Mouse (Mus musculus): ENCODE results near the gene Efhd1.

The Efhd1 gene

DNA sequence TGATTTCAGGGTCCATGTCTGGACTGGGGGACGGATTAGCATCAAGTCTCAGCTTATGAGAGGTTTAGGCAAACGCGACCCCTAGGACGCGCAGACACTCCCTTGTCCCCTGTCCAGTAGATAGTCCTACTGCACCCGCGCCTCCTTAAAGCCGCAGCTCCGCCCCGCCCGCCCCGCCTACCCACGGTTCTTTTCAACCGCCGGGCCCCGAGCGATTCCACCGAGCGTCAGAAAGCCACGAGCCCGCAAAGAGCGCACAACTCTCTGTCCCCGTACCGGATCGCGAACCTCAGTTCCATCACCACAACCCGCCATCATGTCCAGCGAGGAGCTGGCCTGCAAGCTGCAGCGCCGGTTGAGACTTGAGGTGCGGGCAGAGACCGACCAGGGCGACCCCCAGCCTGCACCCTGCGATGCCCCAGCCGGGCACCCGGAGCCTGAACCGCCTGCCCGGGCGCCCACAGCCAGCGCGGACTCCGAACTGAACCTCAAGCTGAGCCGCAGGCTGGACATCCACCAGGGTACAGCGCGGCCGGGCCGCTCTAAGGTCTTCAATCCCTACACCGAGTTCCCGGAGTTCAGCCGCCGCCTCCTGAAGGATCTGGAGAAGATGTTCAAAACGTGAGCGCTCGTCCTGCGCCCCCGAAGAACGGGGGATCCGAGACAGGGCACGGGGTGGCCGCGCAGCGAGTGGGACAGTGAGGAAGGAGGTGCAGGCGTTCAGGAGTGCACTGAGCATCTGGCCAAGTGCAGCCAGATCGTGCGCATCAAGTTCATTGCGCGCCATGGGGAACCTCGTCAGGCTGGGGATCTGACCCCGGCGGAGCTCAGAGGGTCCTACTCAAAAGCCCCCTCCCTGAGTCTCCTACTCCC lies at the start of gene Efhd1:
Gene Efhd1 (plus strand): TSS at position 230 of the 873 bp plus-strand sequence.
- peak; percentile 22 to 30 for DNase-seq

DNA sequence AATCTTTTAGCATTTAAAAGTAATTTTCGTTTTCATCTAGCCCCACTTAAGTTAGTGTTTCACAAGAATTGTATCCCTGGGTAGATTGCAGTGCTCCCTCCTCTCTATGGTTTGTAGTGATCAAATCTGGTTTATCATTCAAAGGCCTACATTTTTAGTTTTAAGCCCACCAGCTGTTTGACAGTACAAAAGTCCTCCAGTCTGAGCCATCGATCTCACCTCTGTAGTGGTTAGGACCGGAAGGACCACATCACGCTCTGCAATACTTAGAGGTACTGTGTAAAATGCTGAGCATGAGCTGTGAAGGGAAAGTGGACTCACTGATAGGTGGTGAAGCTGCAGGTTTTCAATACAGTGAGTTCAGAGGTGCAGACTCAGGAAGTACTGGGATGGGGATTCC lies 49.4 kb upstream of the Efhd1 start:
- no peak for DNase-seq

DNA sequence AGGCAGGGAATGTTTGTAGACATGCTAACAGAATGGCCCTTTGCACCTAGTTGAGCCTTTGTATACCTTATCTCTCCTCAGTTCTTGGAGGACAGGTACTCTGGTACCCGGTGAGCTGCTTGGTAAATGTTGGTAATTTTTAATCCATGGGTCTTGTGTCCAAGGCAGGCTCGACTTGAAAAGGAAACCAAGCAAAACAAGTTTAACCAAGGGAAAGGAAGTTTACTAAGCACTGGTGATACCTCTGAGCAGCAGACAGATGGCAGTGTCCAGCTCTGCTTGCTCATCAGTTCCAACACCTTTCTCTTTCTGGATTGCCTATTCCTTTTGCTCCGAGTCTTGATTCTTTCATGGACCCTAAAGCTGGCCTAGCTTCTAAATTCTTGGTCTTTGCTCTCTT lies 46.2 kb upstream of the Efhd1 start:
- DNase-seq, result peak in 1 of 2 experiments; percentile 10

DNA sequence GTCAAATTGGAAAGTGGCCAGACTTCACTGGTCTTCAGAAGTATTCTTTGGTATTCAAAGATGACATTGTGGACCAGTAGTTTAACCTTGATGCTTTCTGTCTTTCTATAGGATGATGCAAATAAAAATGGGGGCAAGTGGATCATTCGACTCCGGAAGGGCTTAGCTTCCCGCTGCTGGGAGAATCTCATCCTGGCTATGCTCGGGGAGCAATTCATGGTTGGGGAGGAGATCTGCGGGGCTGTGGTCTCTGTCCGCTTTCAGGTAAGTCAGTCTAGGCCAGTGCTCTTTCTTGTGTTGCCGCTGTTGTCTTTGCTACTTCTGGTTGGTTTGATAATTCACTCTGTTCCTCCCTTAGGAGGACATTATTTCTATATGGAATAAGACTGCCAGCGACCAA lies 38.4 kb upstream of the Efhd1 start:
- no peak for DNase-seq

DNA sequence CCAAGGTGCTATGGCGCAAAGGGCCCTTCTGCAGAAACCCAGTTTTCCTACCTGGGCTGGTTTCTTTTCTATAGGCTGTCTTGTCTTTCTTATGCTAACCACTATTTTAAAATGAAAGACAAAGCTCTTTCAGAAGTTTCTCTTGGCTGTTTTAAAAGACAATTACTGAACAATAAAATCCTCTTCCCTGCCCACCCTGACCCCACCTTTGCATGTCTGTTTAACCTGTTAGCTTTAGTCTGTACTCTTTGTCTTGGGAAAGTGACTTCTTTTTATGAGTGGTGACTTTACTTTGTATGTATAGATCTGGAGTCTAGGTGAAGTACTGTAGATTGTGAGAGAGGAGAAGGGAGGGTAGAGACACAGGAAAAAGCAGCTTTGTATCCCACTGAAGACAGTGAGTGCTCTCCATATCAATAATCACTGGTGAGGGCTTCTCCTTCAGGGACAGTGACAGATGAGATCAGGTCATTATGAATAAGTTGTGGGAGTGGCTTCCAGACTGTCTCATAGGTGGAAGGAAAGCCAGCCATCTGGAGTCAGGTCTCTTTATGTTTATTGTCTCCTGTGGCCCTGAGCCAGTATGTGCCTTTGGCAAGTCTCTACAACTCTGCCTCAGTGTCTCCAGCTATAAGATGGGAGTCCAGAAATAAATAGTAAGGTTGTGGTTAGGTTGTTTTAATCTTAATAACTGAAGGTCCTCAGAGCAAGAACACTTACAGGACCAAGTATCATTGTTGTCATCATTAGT lies 37.6 kb upstream of the Efhd1 start:
- peak in 1 of 2 experiments; percentile 18 for DNase-seq

DNA sequence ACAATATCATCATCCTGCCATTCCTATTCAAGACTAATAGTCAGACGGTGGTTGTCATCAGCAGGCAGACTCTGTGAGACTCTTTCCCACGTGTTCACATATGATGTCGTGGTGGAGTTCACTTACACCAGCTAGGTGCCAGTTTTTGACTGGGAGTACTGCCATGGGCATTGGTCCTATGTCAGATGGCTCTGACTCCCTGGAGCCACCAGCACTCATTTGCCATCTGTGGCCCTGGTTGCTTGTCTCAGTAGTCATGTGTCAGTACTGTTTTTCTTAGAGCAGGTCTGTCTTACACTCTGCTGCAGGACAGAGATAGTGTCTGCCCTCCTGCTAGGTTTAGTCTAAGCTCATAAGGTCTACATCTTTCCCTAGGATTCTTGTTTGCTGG lies 37.0 kb upstream of the Efhd1 start:
- peak; percentile 86 to 90 for DNase-seq

DNA sequence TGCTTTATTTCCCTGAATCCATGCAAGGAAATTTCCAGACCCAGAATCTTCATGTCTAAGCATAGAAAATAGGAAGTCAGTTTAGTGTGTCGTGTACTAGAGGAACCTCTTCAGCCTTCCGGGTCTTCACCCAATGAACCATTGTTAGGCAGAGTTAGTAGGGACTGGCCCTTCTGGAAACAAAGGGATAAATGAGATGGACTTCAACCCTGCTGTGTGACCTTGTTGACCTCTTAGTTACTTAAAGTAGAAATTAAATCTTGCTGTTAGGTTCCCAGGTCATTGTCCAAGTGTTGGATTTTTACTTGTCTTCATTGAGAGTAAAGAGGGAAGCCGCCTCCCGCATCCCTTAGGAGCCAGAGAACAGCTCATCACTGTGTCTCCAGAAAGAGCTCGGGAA lies 33.6 kb upstream of the Efhd1 start:
- no peak for DNase-seq

DNA sequence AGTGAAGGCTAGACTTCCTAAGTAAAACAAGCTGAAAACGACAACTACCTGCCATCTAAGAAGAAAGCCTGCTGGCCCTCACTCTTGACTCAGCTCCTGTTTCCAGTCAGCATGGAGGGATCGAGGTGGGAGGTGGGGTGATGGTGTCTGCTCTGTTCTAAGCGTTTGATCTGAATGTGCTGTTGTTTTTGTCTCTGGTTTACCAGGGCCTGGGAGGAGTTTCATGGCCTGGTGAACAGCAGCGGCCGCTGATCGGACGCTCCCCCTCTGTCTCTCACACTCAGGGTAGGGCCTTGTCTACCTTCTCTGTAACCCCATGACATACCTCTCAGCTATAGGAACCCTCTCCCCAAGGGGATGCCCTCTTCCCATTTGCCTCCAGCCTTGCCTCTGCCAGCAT lies 32.0 kb upstream of the Efhd1 start:
- DNase-seq, result no peak

DNA sequence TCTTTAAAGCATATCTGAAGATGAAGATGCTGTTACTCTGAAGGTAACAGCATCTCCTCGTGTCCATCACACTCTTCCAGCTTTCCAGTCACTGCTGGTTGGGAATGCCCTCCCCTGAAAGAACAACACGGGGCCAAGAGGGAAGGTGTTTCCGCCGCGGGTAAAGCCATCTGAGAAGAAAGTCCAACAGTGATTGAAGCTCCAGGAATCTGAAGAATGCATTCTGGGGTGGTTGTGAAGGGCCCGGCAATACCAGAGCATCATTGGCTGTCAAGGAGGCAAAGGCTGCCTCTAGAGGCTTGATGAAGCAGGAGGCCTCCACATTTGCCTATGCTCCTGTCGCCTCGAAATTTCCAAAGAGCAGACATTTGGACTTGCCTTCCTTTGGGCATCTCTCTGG lies 25.1 kb upstream of the Efhd1 start:
- no peak for DNase-seq

DNA sequence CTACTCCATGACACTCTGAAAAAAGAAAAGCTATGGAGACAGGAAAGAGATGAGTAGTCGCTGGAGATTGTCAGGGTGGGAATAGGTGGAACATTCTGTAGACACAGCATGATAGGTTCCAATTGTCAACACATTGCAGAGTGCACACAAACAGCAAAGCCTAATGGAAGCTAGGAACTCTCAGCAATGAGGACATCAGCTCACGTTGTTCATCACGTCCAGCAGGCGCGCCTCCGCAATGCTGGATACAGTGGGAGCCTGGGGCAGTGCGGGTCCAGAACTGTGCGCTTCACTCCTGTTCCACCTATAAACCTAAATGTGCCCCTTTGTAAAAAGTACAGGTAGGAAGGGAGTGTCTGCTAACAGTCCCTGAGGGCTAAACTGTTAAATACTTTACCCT lies 21.1 kb upstream of the Efhd1 start:
- DNase-seq, result no peak

DNA sequence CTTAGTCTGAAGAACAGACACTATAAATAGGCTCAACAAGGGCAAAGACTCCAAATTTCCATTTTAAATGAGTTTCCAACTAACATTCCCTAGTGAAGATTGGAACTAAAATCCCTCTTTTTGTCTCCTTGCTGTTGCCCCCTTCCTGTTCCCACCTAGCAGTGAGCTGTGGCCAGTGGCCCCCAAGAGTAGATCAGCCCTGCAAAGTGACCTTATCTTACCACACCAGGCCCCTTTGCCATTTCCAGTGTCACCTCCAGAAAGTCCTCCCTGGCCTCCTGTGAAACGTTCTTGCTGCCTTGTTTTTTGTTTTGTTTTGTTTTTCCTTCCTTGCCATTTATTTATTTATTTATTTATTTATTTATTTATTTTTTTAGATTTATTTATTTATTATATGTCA lies 18.7 kb upstream of the Efhd1 start:
- no peak for DNase-seq

DNA sequence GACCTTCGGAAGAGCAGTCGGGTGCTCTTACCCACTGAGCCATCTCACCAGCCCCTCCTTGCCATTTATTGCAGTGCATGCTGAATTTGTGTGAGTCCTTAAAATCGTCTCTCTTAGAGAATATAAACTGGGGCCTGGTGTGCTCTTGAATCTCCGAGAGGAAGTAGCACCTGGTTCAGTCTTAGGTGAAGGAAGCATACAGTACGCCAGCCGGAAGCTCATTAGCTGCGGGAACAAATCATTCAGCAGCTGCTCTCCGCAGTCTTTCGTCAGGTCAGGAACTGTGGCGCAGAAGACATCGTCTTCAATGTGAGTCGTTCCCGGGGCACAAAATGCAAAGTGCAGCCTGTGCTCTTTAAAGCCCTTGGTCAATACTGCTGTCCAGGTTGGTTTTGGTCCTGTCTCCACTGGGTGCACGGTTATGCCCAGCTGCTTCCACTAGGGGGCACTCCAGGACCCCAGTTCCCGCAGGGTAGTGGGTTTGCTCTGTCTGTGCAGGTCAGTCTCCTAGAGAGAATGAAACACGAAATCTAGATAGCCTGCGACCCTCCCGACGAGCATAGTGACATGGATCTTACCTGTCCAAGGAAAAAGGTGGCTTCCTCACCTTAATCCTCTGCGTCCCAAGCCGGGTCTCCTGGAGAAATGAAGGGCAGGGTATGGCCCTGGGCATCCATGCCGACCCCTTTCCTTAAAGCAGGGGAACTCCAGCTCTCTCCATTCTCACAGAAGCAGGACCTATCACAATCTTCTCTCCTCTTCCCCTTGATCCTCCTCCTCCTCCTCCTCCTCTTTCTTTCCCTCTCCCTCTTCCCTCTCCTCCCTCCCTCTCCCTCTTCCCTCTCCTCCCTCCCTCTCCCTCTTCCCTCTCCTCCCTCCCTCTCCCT lies 18.0 kb upstream of the Efhd1 start:
- peak; percentile 80 to 85 for DNase-seq

DNA sequence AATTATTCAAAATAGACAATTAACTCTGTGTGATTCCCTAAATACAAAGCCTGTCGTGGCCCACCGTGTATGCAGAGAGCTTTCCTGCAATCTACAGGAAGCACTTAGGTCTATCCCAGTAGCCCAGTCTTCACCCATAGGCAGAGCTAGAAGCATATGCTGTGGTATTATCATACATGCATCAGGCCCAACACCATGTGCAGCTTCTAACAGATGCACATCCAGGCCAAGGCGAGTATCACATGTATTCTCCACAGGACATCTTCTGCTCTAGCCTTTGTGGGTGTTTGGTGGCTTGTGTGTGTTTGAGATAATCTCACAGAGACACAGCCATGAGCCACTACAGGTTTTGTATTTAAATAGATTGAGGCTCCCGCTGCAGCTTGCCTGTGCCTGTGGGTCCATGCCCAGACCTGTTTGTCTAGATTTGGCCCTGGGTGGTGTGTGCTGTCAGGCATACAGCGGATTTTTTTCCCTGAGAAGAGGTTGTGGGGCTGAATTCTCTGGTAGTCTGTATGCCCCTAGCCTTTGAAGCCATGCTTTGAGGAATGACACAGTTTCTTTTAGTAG lies 12.0 kb upstream of the Efhd1 start:
- no peak for DNase-seq

DNA sequence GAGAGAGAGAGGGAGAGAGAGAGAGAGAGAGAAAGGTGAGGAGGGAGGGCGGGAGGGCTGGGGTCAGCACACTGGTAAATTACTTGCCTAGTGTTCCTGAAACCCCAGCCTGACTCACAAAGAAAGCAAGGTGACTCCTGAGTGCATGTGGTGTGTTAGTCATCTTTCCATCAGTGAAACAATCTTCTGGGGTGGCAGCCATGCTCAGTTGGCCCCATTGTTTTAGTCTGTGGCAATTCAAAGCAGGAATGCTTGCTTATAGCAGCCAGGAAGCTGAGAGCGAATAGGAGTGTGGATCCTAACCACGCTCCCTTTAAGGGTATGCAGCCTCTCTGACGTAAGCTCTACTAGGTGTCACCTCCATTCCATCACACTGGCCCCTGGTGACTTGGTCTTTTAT lies 9.0 kb upstream of the Efhd1 start:
- no peak for DNase-seq

DNA sequence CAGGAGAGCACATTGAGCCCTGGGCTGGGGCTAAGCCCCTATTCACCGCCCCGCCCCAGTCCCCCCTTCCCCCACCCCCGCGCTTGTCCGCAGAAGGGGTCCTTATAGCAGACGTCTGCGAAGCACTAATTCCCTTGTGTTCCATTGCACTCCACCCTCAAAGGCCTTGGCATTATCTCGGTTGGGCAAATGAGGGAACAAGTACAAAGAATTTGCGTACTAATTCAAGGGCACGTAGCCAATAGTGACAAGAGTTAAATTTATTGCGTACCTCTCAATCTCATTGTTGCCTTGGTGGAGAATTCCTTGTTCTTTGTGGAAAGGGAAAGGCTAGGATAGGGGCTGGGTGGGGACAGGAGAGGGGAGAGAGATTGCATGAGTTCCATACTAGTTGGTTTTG lies 6.5 kb upstream of the Efhd1 start:
- no peak for DNase-seq

DNA sequence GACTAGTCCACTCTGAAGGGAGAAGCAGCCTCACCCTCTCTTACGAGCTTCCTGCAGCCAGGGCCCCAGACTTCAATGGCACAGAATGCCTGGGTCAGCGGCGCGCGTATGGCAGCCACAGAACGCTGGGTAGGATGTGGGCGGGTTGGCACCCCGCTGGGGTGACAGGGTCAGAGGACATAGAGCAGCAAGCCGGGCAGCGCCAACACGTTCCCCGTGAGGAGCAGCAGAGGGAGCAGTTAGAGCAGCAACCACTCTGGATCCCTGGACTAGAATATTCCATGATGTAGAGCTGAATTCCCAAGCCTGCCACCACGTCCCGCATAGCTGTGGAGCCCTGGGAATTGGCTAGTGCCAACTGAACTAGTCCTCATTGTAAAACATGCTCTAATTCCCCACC lies 5.7 kb upstream of the Efhd1 start:
- DNase-seq, result peak in 1 of 2 experiments; percentile 25

DNA sequence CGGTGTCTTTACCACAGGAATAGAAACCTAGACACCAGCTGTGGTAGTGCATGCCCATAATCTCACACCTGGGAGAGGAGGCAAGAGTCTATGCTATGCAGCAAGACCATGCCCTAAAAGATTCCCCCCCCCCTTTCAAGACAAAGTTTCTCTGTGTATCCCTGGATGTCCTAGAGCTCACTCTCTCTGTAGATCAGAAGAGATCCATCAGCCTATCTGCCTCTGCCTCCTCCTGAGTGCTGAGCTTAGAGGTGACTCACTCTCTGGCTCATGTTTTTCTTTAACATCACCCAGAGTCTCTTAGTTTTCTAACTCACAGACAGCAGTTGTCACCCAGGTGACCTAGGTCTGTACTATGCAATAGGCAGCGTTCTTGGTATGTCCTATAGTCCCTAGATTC lies 4.8 kb upstream of the Efhd1 start:
- DNase-seq, result no peak

DNA sequence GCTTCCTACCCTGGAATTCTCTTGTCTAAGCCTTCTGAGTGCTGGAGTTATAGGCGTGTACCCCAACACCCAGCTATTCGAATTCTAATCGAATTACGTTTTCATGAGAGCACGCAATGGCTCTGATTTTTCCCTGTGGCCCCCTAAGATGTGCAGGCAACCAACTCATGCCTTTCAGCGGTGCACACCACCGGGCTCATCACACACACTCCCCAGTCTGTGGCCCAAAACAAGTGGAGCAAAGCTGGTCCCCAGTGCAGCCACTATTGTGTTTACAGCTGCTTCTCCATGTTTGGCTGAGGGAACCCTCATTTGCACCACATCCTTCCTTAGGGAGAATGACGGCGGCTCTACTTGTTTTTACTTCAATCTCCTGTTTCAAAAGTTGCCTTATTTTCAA lies 906 bp upstream of the Efhd1 start:
- no peak for DNase-seq

DNA sequence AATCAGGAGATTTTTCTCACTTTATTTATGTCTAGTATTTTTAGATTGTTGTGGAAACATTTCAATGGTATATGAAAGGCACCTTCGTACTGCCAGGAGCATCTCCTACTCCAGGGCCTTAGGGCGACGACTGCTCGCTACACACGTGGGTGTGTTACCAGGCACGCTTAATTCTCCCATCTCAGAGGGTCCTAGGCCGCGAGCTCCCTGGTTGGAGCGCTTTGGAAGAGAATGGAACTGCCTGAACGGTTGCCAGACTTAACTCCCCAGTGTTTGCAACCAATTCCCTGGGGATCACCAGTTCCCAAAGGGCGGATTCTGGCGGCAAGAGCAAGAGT lies 398 bp upstream of the Efhd1 start:
- no peak for DNase-seq

DNA sequence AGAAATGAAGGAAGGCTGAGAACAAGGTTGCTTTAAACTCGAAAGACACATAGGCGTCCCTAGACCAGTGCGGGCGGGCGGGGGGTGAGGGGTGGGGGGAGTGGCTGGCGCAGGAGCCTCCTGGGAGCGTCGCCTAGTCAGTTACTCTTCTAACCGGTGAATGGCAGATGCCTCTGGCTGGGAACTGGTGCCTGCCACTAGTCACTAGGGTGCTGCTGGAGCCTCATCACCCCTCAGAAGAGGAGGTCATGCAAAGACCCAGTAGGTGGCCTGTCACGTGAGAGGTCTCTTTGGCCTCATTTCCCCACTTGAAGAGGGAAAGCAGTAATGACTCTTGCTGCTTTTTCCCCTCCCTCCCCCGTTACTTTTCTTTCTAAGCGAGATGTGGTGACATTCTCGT lies 1.0 kb downstream of the Efhd1 start:
- no peak for DNase-seq

DNA sequence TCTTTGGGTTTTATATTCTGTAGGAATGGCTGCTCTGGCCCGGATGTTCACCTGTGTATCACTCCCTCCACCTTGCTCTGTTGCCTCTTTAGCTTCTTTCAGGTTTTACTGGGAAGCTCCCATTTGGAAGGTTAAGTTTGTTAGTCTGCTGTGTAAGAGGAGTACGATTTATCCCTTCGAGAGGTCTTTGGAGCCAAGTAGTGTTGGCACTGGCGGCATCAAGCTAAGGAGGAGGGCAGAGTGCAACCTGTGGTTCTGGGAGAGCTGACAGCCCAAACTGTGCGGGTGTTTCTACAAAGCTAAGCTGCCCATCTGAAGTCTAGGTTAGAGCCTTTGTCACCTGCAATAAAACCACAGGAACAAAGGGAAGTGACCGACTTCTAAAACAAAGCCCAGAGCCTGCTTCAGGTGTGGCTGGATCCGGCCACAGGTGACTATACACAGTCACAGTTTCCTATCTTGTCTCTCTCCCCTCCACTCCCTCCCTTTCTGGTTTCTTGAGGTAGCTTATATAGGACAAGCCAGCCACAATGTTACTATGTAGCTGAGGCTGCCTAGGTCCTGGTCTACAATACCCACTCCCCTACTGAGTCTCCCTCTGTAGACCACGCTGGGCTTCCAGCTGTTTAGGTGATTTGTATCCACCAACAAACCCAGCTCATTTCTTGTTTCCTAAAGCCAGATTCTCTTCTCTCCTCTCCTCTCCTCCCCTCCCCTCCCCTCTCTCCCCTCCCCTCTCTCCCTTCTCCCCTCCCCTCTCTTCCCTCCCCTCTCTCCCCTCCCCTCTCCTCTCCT lies 2.3 kb downstream of the Efhd1 start:
- DNase-seq, result no peak

DNA sequence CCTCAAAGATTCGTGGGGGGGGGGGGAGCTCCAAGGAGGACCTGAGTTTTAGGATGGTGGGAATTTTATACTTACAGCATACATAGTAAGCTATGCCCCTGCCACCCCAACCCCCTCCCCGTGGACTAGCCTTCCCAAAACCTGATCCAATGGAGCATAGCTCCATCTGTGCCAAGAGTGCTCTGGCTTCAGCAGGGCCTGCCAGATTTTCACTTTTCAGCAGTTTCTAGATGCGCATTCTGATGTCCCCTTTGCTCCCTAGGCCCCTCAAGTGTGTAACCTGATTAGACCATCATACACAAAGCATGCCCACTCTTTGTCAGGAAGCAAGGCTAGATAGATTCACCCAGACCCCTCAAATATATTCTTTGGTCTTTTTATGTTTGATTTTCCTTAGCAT lies 6.0 kb downstream of the Efhd1 start:
- DNase-seq, result no peak

Data from cerebellum, postnatal 36 days (tissue).